Comparison of ENCODE assay signal across 22 mouse cellular contexts in genomic region chr14:22968705-22969104, GRCm38 (mm10).
DNase-seq lines count a peak whose midpoint lies in the region; ATAC-seq and TF ChIP-seq lines count a peak whose summit lies in the region.
"Had no signal": no experiment of that assay in that cellular context is flagged by ENCODE, and none has a peak within 500 bp of the region (broad histone marks: within the 10 kb centered on the region; RNA-seq: fewer than 3 reads in every experiment).

No protein-coding gene starts in this region.

- H3K4me1 ChIP-seq in kidney, postnatal 0 days (replicated peaks; ENCODE audit: insufficient read depth, low read length), result no peaks in the 10 kb centered on the region
- peaks cover 22% of the 10 kb centered on the region for H3K4me1 ChIP-seq in limb, embryonic 10.5 days
- H3K4me1 ChIP-seq in limb, embryonic 14.5 days (ENCODE audit: control insufficient read depth, insufficient read depth, low read length), result no peaks in the 10 kb centered on the region
- no peaks in the 10 kb centered on the region; the same call in 1 of the 2 replicates for H3K4me1 ChIP-seq in hindbrain, embryonic 14.5 days (replicated peaks; ENCODE audit: control insufficient read depth, insufficient read depth, low read length)
- H3K4me1 ChIP-seq: embryonic facial prominence, embryonic 15.5 days; heart, embryonic 10.5 days had no signal

- peak; percentile 9 for DNase-seq in embryo, embryonic 11 days
- no peak for DNase-seq in embryo, embryonic 10 days (ENCODE audit: low spot score)
- peak; percentile 28 for DNase-seq in kidney, postnatal 0 days (ENCODE audit: low spot score)
- DNase-seq in kidney, postnatal 25 days, result no peak
- DNase-seq in limb, embryonic 10.5 days (ENCODE audit: low spot score), result peak; percentile 36
- DNase-seq in limb, embryonic 14.5 days (ENCODE audit: low spot score), result peak; percentile 33
- no peak for DNase-seq in hindbrain, embryonic 14.5 days (ENCODE audit: low spot score)
- DNase-seq in layer of hippocampus, adult 9-10 months (ENCODE audit: low spot score), result no peak
- DNase-seq: adrenal gland, postnatal 14 days; cerebellum, adult 18-20 months; cerebellum, adult 9-11 months; cerebellum, postnatal 36 days; gastrocnemius, postnatal 36 days; heart, adult 18-20 months; heart, postnatal 10 days; heart, postnatal 4 days had no signal

- no peak for TF ChIP-seq POLR2A in limb, embryonic 14.5 days (IDR thresholded peaks at IDR 0.05; ENCODE audit: borderline replicate concordance, extremely low read depth, insufficient read depth, insufficient read length)

- no peak overlapping the region for H3K9ac ChIP-seq in kidney, postnatal 0 days (ENCODE audit: low read depth, low read length)
- no peak overlapping the region for H3K9ac ChIP-seq in limb, embryonic 14.5 days (ENCODE audit: low read depth, low read length, severe bottlenecking)
- no peak overlapping the region for H3K9ac ChIP-seq in hindbrain, embryonic 14.5 days
- H3K9ac ChIP-seq: embryonic facial prominence, embryonic 15.5 days; hindbrain, embryonic 13.5 days had no signal

- no peaks in the 10 kb centered on the region for H3K36me3 ChIP-seq in kidney, postnatal 0 days (ENCODE audit: insufficient read depth, low read length)
- no peaks in the 10 kb centered on the region for H3K36me3 ChIP-seq in limb, embryonic 10.5 days
- H3K36me3 ChIP-seq in limb, embryonic 14.5 days (ENCODE audit: control insufficient read depth, insufficient read depth, low read length), result no peaks in the 10 kb centered on the region
- H3K36me3 ChIP-seq in hindbrain, embryonic 14.5 days (replicated peaks; ENCODE audit: control insufficient read depth, insufficient read depth), result no peaks in the 10 kb centered on the region
- H3K36me3 ChIP-seq: embryonic facial prominence, embryonic 15.5 days; forebrain, embryonic 10.5 days; heart, embryonic 10.5 days; hindbrain, embryonic 13.5 days had no signal

- no peaks in the 10 kb centered on the region for H3K9me3 ChIP-seq in kidney, postnatal 0 days (replicated peaks; ENCODE audit: low read length)
- peaks cover 3% of the 10 kb centered on the region; the same call in 1 of the 2 replicates for H3K9me3 ChIP-seq in limb, embryonic 10.5 days (replicated peaks)
- no peaks in the 10 kb centered on the region for H3K9me3 ChIP-seq in limb, embryonic 14.5 days (ENCODE audit: control insufficient read depth, low read length)
- H3K9me3 ChIP-seq in hindbrain, embryonic 14.5 days (ENCODE audit: control insufficient read depth, low read length), result 0 out of 2 replicates have a peak, but pooled peaks cover 4% of the 10 kb centered on the region
- H3K9me3 ChIP-seq: embryonic facial prominence, embryonic 15.5 days; heart, embryonic 10.5 days; hindbrain, embryonic 13.5 days had no signal

- no peak overlapping the region for H3K4me3 ChIP-seq in kidney, postnatal 0 days (replicated peaks; ENCODE audit: low read depth, low read length)
- no peak overlapping the region for H3K4me3 ChIP-seq in limb, embryonic 10.5 days
- H3K4me3 ChIP-seq in limb, embryonic 14.5 days (replicated peaks; ENCODE audit: low read length), result no peak overlapping the region
- H3K4me3 ChIP-seq in hindbrain, embryonic 14.5 days (replicated peaks; ENCODE audit: low read length), result no peak overlapping the region
- H3K4me3 ChIP-seq: embryonic facial prominence, embryonic 15.5 days; erythroblast, embryonic 14.5 days; forebrain, embryonic 10.5 days; heart, embryonic 10.5 days; hindbrain, embryonic 13.5 days had no signal

- no peaks in the 10 kb centered on the region for H3K27me3 ChIP-seq in kidney, postnatal 0 days (ENCODE audit: insufficient read depth, low read length)
- no peaks in the 10 kb centered on the region for H3K27me3 ChIP-seq in limb, embryonic 10.5 days (ENCODE audit: low read depth, poor library complexity, severe bottlenecking)
- no peaks in the 10 kb centered on the region for H3K27me3 ChIP-seq in limb, embryonic 14.5 days (ENCODE audit: control insufficient read depth, insufficient read depth, low read length)
- 0 out of 2 replicates have a peak, but pooled peaks cover 4% of the 10 kb centered on the region for H3K27me3 ChIP-seq in hindbrain, embryonic 14.5 days (ENCODE audit: control insufficient read depth, insufficient read depth, low read length)
- H3K27me3 ChIP-seq: embryonic facial prominence, embryonic 15.5 days; hindbrain, embryonic 13.5 days had no signal

- H3K4me2 ChIP-seq in kidney, postnatal 0 days (ENCODE audit: low read length), result no peak overlapping the region
- no peak overlapping the region for H3K4me2 ChIP-seq in limb, embryonic 14.5 days (replicated peaks; ENCODE audit: low read depth, low read length, severe bottlenecking)
- H3K4me2 ChIP-seq in hindbrain, embryonic 14.5 days (replicated peaks), result no peak overlapping the region
- H3K4me2 ChIP-seq: embryonic facial prominence, embryonic 15.5 days; hindbrain, embryonic 13.5 days had no signal

- TF ChIP-seq CTCF in kidney, postnatal 0 days (IDR thresholded peaks at IDR 0.05; ENCODE audit: low read depth), result no peak

- H3K27ac ChIP-seq in kidney, postnatal 0 days, result no peak overlapping the region
- peak overlapping the region; percentile 21; the same call in 1 of the 2 replicates for H3K27ac ChIP-seq in limb, embryonic 10.5 days
- H3K27ac ChIP-seq in limb, embryonic 14.5 days (replicated peaks; ENCODE audit: low read depth, low read length), result 0 out of 2 replicates have a peak overlapping the region, but pooled peaks have one; percentile 19
- no peak overlapping the region for H3K27ac ChIP-seq in hindbrain, embryonic 14.5 days
- H3K27ac ChIP-seq: embryonic facial prominence, embryonic 15.5 days; forebrain, embryonic 10.5 days; heart, embryonic 10.5 days; hindbrain, embryonic 13.5 days had no signal

- ATAC-seq in kidney, postnatal 0 days (replicated peaks; ENCODE audit: low FRiP score, low read depth), result 0 out of 2 replicates have a peak, but pooled peaks have one; percentile 21
- peak; percentile 47 for ATAC-seq in limb, embryonic 14.5 days (ENCODE audit: low FRiP score, low read depth)
- ATAC-seq in hindbrain, embryonic 14.5 days (ENCODE audit: low FRiP score), result no peak
- ATAC-seq: forebrain, embryonic 14.5 days had no signal

- WGBS in kidney, postnatal 0 days, result 38% methylated on average over 5 of the region's 5 CpGs
- 56% methylated on average over 5 of the region's 5 CpGs for WGBS in limb, embryonic 10.5 days
- WGBS in limb, embryonic 14.5 days, result 30% methylated on average over 5 of the region's 5 CpGs
- WGBS in hindbrain, embryonic 14.5 days, result 72% methylated on average over 5 of the region's 5 CpGs

Comparison
In these comparisons a context has a peak if more than half of its experiments do, and no peak if none do; other contexts are left out.
1. DNase-seq: peak in embryo, embryonic 11 days (single experiment), kidney, postnatal 0 days (single experiment), limb, embryonic 10.5 days (single experiment) and limb, embryonic 14.5 days (single experiment); none in embryo, embryonic 10 days (single experiment), kidney, postnatal 25 days (0 of 2), hindbrain, embryonic 14.5 days (single experiment) and layer of hippocampus, adult 9-10 months (single experiment).
2. H3K27ac ChIP-seq: peak in limb, embryonic 10.5 days (single experiment) and limb, embryonic 14.5 days (single experiment); none in kidney, postnatal 0 days (single experiment) and hindbrain, embryonic 14.5 days (single experiment).